Mouse (Mus musculus): ENCODE measurements around the gene Krt31.

- no peak for TF ChIP-seq CTCF (IDR thresholded peaks at IDR 0.05; ENCODE audit: control insufficient read depth, insufficient read depth, low read length)
- no peak for TF ChIP-seq POLR2A (IDR thresholded peaks at IDR 0.05; ENCODE audit: borderline replicate concordance, control insufficient read depth, low read depth, low read length)
Measured at GRCm38 (mm10) chr11:100073873-100074272, 23.5 kb upstream of the Krt31 start.

Measured in bone marrow, adult 2 months (tissue).